Mouse (Mus musculus) cerebellum, adult 11 months (tissue): Measurements from ENCODE around the gene Opn1sw.

Experiments
- DNase-seq: peaks from one replicate; pipeline ENCODE4 v3.0.0; 2022

The Opn1sw gene

GRCm38 (mm10) chr6:29388052-29388518 lies at the start of gene Opn1sw:
Gene Opn1sw, minus strand, starts transcription at chr6:29388468.
- DNase-seq, result no peak

GRCm38 (mm10) chr6:29436461-29436934 lies 48.2 kb upstream of the Opn1sw start:
- no peak for DNase-seq

GRCm38 (mm10) chr6:29435940-29436451 lies 47.7 kb upstream of the Opn1sw start:
- DNase-seq, result no peak

GRCm38 (mm10) chr6:29434911-29435691 lies 46.8 kb upstream of the Opn1sw start:
- no peak for DNase-seq

- no peak for DNase-seq
Measured at GRCm38 (mm10) chr6:29433804-29434795, 45.8 kb upstream of the Opn1sw start.

- DNase-seq, result no peak
Measured at GRCm38 (mm10) chr6:29433038-29433803, 45.0 kb upstream of the Opn1sw start, which contains the start of gene Flnc. Gene Flnc, plus strand, starts transcription at chr6:29433256.

- no peak for DNase-seq
Measured at GRCm38 (mm10) chr6:29432676-29433037, 44.4 kb upstream of the Opn1sw start.

DNA sequence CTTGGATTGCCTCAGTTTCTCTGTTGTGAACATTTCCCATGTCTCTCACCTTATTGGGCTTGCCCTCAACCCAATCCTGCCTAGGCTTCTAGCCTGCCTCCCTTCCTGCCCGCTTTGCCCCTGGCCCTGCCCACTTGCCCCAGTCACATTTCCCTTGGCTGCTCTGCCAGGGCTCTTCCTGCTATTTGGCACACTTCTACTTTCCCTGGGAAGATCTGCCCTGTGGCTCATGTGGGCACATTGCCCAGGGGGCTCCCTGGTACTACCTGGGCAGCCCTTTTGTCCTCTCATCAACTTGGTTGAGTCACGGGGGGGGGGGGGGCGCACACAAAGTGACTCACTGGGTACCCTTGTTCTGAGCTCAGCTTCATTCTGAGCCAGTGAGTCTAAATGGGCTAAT lies 43.9 kb upstream of the Opn1sw start:
- DNase-seq, result no peak

- no peak for DNase-seq
Measured at GRCm38 (mm10) chr6:29431473-29431872, 43.2 kb upstream of the Opn1sw start.

DNA sequence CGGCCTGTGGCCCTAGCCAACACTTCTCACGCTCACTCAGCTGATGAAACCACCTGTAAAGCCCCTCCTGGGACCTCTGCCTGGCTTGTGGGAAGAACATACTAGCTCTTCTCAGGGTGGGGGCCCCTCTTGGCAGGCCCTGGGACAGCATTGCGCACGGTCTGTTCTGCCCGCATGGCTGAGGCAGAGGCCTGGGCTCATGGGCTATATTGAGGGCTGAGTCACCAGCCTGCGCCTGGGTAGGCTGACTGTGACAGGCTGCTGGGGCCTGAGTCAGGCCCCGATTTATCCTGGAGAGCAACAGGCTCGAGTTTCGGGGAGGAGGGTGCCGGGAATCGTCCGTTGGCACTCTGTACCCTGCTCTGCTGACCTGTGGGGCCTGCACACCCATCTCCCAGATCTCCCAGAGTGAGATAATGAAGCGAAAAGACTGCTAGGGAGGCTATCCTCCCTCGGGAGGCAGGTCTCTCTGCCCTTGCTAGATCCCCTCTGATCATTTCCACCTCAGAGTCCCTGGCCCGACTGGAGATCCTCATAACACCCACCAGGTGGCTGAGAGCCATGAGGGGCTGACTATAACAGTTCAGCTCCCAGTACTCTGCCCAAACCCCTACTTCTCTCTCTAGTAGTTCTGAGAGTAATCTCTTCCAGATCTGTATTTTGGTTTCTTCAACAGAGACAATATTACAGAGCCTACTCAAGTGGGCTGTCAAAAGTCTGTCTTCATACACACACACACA lies 42.6 kb upstream of the Opn1sw start:
- no peak for DNase-seq

DNA sequence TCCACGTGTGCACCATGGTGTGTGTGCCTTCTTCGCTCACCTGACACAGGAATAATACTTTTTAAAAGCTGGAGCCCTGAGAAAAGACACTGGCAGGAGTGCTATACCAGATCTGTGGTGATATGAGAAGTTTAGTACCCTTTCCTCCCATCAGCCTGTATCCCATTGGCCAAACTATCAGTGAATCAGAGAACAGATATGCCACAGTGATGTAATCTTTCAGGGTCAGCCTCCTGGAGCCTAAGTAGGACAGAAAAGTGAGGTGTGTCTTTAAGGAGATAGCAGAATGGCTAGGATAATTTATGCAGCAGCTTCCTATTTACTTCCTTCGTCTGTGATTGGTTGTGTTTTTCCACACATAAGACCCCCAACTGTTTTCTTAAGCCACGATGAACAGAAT lies 39.9 kb upstream of the Opn1sw start:
- DNase-seq, result no peak

GRCm38 (mm10) chr6:29426331-29426730 lies 38.1 kb upstream of the Opn1sw start:
- DNase-seq, result no peak

GRCm38 (mm10) chr6:29425118-29425517 lies 36.9 kb upstream of the Opn1sw start:
- DNase-seq, result no peak

DNA sequence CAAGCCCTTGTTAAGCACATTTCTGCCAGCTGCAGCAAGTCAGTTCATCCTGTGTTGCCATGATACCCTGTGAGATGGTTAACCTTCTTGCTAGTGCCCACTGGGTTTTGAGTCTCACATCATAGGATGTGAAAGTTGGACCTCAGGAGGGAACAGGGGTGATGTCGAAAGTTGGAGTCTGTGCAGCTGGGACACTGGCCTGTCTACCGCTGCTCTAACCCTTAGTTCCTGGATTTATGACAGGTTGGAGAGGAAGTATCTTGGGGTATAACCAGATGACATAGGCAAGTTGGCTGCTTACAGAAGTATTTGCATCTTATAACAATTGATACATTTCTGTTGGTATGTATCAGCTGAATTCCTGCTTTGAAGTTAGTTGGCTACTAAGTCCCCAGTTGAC lies 32.3 kb upstream of the Opn1sw start:
- no peak for DNase-seq

DNA sequence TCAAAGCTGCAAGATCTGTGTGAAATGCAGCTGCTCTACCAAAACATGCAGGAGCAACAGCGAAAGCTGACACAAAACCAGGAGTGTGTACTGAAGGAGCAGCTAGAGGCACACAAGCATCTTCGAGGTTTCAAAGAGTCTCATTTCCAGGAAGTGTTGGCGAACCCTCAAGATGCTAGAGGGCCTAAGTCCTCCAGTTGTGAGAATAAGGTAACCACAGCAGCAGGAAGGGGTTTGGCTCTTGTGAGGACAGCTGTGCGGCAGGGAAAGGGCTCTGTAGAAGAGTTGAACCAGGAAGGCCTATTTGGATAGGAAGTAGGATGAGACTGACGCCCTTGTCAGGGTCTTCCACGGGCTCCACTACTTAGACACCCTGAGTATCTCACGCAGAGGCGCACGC lies 27.2 kb upstream of the Opn1sw start:
- DNase-seq, result no peak

DNA sequence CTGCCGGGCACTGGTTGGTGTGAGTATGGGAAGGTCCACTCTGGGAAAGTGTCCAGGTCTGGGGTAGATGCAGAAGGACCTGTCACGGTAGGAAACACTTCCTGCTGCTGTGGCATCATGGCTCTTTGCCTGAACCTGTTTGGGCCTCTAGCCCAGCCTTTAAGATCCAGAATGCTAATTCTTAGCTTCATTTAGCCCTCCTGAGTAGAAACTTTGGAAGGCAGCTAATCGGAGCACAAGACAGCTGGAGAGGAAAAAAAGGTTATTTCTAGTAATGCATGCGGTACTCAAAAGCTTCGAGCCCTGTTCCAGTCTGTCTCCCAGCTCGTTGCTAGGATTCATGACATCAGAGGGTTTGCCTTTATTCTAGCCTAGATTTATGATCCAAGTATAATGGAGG lies 18.1 kb upstream of the Opn1sw start:
- no peak for DNase-seq

DNA sequence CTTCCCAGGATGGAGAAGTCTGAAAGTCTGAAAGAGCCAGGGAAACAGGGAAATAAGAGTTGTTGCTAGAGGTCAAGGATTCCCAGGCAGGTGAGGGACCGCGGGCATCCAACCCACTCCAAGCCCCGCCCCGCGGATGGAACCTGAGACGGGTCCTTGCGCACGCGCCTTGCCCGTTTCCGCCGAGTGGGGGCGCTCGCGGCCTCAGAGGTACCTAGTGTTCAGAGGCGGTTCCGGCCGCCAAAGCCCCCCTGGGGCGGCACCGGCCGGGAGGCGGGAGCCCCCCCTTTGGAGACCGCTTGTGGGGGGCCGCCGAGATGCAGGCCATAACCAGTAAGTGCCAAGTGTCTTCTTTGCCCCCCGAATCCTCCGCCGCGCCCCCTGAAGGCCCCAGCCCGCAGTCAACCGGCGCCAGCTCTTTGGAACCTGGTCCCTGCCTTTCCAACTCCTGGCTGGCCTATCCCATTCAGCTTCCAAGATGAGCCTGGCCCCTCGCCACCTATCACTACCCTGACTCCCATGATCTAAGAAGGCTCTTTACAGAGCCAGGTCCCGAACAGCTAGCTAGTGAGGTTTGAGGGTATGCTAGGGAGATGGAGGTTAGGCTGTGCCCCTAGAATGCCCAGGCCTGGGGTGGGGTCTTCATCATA lies 14.6 kb upstream of the Opn1sw start:
- peak; percentile 39 for DNase-seq

- no peak for DNase-seq
Measured at GRCm38 (mm10) chr6:29399851-29400250, 11.6 kb upstream of the Opn1sw start.

DNA sequence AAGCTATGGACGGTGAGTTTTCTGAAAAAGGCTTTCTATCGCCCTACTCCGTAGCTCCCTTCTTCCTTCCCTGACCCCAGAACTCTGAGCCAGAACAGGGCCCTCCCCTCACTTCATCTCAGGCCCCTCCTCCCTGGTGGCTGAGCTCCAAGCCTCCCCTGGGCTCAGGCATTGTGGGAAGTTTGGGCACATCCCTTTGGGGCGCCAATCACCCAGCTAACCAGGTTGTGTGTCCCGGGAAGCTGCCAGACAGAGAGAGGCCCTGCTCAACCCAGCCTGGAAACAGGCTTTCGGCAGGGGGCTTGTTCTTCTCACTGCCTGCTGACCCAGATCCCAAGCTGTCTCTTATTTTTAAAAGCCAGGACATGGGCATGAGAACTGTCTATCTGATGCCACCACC lies 9.3 kb upstream of the Opn1sw start:
- DNase-seq, result peak; percentile 66

GRCm38 (mm10) chr6:29396714-29397540 lies 8.7 kb upstream of the Opn1sw start:
- DNase-seq, result no peak
